Mouse (Mus musculus) heart, postnatal 25 days (tissue): ENCODE results near the gene Chadl. TPM values are rescaled to one million over a fixed set of nuclear protein-coding genes. Genes with fewer than 3 reads are reported as not detected.

Experiments used
- total RNA-seq, 2 experiments: library from RNA; stranded (reverse); gene quantifications; 2 replicates each; pipeline ENCODE4 v1.2.3; 2021

Gene Chadl
- total RNA-seq, 2 experiments from 2014 or later: 1.3 to 1.6 TPM

Other genes with a start within 250 kb of the Chadl start
- gene Rbx1, start 231.0 kb downstream of the Chadl start, total RNA-seq: 100 to 1,000 TPM; 116 to 128 TPM
- 10 to 100 TPM; 35.4 to 51.9 TPM for gene Ep300, start 111.9 kb downstream of the Chadl start, total RNA-seq
- gene L3mbtl2, start 33.4 kb downstream of the Chadl start, total RNA-seq: 10 to 100 TPM in 1 of 2 experiments, 1 to 10 TPM in 1; 9.6 to 10.8 TPM
- gene Zc3h7b, start 47.8 kb upstream of the Chadl start, total RNA-seq: 10 to 100 TPM; 70.3 to 72.9 TPM
- 10 to 100 TPM; 22.7 to 27.5 TPM for gene Rangap1, start 48.2 kb upstream of the Chadl start, total RNA-seq
- gene Tef, start 105.1 kb upstream of the Chadl start, total RNA-seq: 100 to 1,000 TPM in 1 of 2 experiments, 10 to 100 TPM in 1; 64.1 to 135 TPM
- 10 to 100 TPM; 66.9 to 95.5 TPM for gene Tob2, start 161.5 kb upstream of the Chadl start, total RNA-seq
- gene Phf5a, start 174.6 kb upstream of the Chadl start, total RNA-seq: 10 to 100 TPM; 29.7 to 38.0 TPM
- 1,000 to 10,000 TPM; 2,060 to 2,092 TPM for gene Aco2, start 175.0 kb upstream of the Chadl start, total RNA-seq
- gene Polr3h, start 229.0 kb upstream of the Chadl start, total RNA-seq: 1 to 10 TPM; 6.7 to 7.0 TPM
- 10 to 100 TPM; 73.5 to 87.5 TPM for gene Csdc2, start 239.5 kb upstream of the Chadl start, total RNA-seq